Mouse (Mus musculus): ENCODE data around the gene Mymk.

Gene Mymk

DNA sequence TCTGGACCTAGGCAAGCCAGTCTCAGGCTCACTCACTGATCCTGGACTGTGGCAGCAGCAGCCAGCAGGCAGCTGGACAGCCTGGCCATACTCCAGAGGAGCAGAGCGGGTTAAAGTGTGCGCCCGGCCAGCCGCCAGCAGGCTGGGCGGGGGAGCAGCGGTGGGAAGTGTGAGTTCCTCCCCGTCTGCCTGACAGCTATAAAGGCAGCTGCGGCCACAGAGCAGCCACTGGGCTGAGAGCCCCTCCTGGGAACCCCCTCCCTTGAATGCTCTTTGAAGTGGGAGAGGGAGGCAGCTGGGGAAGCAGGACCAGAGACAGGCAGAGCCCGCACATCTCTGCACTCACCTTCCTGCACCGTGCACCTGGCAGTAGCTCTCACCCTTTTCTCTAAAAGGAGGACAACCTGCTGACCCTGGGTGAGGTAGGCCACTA is 7.2 kb upstream of the Mymk start, which contains the start of gene Adamtsl2:
Gene Adamtsl2 (plus strand): TSS at position 228 of the 433 bp plus-strand sequence.
- peak; percentile 49 for DNase-seq (ENCODE audit: low read depth, low spot score)

DNA sequence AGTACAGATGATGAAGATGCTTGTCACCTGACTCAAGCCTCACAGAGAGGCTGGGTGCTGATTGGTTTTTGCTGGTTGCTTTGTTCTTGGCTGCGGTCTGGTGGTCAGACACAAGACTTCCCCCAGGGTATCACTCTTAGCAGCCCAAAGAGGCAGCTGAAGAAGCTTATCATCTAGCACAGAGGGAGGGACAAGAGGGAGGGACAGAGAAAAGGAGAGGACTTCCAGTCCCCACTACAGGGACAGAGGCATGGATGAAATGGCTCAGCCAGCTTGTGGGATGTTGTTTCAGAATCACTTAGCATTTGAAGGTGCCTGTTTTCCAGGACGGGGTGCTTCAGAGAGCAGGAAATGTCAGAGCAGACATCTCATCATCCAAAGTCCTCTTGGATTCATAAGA is 6.3 kb upstream of the Mymk start:
- DNase-seq (ENCODE audit: low read depth, low spot score), result no peak

DNA sequence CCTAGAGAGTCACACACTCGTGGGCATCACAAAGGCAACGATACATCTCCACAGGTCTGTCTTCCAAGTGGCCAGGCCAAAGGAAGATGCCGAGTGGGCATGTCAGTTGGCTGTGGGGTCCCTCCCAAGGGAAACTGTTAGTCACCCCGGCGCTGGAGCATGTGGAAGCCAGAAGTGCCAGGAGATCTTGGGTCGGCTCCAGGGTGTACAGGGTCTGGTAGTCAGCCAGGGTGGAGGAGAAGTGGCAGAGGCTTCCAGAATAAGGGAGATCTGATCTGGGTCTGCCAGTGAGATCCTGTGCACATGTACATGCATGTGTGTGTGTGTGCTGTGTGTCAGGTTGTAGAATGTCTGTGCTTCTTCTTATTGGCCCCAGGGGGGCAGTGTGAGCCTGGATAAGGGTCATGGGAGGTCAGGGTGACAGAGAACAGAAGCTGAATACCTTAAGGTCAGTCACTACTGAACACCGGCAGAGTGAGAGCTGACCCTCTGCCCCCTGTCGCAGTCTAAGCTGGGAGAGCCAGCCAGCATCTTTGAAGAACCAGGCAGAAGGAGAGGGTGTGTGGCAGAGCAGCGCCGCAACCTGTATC is 5.8 kb upstream of the Mymk start:
- no peak for DNase-seq (ENCODE audit: low read depth, low spot score)

DNA sequence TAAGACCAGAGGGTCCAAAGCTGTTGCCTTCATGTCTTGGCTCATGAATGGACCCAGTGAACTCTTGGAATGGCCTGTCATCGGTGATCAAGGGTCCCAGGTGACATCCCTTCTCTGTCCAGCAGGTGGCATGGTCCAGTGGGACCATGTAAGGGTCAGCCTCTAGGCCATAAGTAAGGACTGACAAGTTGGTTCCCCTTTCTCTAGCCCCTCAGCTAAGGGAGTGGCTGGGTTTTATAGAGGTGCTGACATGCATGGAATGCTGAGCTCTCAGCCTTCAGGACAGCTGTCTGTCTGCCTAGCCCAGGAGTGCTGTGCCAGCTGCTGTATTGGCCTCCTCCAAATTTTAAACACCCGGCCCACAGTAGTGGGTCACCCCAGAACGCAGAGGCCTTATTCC is 3.5 kb upstream of the Mymk start:
- no peak for DNase-seq (ENCODE audit: low read depth, low spot score)

DNA sequence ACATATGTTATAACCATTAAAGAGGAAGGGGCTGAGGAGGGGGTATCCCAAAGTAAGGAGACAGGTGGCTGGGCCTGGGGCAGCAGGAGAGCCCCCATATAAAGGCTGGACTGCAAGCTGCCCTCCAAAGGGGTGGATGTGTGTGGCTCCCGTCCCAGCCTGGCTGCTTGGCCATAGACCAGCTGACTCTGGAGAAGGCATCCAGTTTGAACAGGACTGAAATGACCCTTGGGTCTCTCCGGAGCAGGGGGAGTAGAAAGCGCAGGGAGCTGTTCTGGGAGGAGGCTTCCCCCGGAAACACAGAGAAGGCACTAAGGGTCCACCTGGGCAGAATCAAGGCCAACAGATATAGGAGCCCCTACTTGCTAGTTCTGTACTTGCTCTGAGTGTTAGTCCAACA is 2.8 kb upstream of the Mymk start:
- no peak for DNase-seq (ENCODE audit: low read depth, low spot score)

DNA sequence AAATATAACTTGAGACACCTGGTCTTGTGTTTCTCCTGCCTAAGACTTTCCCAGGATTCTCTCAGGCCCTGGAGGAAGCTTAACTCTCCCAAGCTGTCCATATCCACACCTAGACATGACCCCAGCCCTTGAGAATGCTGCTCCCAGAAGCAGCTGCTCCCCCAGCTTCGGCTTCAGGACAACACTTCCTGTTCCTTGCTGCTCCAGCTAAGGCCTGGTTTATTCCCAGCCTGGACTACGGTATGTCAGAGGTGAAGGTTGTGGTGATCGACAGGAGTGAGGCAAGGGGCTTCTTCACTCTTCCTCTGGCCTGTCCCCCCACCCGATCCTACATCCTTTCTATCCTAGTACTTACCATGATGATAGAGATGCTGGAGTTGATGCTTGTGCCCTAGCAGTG is 1.4 kb upstream of the Mymk start:
- DNase-seq (ENCODE audit: low read depth, low spot score), result no peak

DNA sequence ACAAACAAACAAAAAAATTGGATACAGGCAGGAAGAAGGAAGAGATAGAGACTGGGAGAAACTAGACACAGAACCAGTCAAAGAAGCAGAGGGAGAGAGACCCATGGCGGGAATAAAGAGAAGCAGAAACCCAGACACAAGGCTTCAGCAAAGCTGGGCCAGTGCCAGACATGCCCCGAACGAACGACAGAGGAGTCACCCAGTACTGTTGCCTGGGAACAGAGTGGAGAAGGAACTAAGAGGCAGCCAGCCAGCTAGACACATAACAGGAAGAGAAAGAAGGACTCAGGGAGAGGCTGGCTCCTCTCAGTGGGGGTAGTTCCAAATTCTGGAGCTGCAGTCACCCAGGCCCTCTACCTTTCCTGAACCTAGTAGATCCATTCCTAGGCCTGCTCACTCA is 842 bp downstream of the Mymk start:
- no peak for DNase-seq (ENCODE audit: low read depth, low spot score)

DNA sequence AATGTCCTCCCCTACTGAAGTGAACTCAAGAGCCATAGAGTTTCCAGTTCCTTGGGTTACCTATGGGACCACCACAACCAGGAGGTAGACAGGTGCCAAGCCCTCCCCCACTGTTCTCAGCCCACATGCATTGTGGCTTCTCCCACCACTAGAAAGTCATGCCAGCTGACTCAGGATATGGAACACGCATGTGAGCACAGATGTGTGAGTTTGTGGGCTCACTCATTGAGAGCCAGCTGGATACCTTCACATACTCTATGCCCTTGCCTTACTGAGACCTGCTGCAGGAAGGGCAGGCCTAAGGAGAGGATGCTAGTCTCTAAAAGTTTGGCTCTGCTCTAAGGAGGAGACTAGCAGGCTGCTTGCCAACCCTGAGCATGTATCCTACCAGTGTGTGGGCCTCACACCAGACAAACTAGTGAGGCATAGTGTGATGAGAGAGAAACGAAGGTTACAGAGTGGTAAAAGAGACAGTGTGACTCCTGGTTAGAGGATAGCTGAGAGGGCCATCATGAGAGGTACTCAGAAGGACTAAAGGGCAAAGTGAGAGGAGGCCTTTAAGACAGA is 1.6 kb downstream of the Mymk start:
- no peak for DNase-seq (ENCODE audit: low read depth, low spot score)

DNA sequence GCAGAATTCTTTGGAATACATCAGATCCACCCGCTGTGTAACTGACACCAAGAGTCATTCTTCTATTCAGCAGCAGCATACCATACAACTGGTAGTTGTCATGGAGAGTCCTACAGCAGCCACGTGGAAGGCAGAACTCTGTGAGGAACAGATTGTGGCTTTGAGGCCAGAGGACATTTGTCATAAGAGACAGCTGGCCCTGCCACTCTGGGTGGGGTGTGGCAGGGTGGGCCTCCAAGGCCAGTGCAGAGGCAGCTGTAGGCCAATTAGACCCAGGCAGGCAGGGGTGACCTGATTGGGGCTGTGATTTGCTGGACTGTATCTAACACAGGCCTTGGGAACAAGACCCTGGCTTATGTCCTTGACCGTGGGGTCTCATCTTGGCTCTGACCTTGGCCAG is 2.3 kb downstream of the Mymk start:
- DNase-seq (ENCODE audit: low read depth, low spot score), result no peak

DNA sequence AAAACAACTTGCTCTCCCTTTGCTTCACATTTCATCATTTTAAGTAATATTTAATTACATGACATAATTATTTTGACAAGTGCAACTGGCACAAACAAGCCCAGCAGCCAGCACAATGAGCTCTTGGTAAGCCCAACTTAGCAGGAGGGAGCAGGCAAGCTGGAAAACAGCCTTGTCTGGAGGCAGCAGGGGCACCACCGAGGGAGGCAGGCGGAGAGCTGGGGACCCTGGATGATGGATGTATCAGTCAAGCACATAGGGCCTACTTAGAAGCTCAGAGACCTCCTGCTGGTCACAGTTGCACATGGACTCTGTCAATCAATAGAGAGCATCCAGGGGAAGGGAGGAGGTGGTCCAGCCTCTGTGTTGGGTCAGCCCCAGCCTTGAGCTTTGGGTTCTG is 4.0 kb downstream of the Mymk start:
- no peak for DNase-seq (ENCODE audit: low read depth, low spot score)

DNA sequence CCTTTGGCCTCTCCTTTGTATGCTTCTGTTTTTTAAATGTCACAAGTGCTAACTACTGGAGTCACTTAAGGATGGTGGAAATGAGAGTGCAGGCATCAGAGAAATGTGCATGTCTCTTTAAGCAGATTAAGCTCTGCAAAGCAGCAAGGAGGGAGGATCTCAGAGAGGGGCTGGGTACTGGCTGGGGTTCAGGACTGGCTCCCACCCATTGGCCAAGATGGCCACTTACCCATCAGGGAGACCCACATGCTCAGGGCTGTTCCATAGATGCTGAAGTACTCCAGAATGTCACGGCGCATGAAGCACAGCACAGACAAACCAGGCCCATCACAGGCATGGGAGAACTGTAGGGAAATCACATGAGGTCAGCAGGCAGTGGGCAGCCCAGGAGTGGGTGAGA is 4.9 kb downstream of the Mymk start:
- no peak for DNase-seq (ENCODE audit: low read depth, low spot score)

DNA sequence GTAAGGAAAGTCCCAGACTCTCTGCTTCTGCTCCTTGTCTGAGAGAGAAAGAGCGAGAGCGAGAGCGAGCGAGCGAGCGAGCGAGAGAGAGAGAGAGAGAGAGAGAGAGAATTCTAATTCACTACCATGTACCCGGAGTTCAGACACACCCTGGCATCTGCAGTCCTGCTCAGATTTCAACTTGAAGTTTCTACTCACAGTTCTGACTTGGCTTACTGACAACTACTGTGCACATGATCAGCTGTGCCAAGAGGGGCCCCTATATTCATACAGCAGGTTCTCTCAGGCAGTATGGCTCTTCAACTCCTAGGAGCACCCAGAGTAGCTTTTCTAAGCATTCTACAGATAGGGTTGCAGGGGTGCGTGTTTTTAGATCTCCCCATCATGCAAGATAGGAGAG is 12.8 kb downstream of the Mymk start:
- DNase-seq (ENCODE audit: low read depth, low spot score), result no peak

DNA sequence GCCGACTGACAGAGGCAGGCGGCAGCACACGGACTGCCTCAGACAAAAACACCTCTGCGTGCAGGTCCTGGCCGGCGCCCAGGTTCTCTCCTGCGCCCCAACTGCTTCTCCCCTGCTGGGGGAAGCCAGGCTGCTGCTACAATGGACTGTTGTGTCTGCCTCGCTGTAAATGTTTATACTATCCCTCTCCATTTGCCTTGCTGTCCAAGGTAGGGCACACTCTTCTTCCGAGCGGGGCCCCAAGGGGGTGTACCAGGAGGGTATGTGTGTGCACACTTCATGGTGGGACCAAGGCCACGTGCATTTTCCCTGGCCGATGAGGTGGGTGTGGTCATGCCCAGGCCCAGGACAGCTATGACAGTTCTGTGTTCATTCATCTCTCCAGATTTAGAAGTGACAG is 13.2 kb downstream of the Mymk start:
- DNase-seq (ENCODE audit: low read depth, low spot score), result no peak

DNA sequence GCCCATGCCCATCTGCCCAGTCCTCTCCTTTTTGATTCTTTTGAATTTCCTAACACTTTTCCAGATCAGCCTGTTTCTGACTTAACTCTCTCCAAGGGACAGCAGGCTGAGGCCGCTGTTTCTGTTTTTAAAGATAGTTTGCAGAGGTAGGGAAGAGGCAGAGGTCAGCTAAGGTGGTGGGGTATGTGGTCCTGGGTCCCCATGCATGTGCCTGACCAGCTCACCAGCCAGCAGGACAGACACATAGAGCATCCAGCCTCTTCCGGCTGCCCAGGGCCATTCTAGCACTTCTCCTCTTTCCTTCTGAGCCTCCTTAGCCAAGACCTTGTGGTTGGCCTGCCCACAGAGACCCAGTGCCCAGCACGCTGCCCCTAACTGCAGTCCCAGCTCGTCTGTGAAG is 13.7 kb downstream of the Mymk start:
- no peak for DNase-seq (ENCODE audit: low read depth, low spot score)

DNA sequence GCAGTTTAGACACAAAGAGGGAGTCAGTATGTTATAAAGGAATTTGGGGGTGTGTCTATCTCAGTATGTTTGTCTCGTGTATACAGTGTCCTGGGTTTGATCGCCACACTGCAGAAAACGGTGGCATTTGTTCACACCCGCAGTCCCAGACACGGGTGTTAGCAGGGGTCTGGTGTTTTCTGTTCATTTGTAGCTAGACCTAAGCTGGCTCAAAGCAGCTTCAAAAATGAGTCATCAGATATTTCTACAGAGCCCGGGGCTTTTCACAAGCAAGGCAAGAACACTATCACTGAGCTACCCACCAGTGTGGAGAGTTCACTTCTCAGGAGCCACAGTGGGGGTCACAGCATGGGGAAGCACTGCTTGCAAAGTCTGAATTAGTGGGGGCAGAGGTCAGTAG is 22.6 kb downstream of the Mymk start:
- DNase-seq (ENCODE audit: low read depth, low spot score), result no peak

DNA sequence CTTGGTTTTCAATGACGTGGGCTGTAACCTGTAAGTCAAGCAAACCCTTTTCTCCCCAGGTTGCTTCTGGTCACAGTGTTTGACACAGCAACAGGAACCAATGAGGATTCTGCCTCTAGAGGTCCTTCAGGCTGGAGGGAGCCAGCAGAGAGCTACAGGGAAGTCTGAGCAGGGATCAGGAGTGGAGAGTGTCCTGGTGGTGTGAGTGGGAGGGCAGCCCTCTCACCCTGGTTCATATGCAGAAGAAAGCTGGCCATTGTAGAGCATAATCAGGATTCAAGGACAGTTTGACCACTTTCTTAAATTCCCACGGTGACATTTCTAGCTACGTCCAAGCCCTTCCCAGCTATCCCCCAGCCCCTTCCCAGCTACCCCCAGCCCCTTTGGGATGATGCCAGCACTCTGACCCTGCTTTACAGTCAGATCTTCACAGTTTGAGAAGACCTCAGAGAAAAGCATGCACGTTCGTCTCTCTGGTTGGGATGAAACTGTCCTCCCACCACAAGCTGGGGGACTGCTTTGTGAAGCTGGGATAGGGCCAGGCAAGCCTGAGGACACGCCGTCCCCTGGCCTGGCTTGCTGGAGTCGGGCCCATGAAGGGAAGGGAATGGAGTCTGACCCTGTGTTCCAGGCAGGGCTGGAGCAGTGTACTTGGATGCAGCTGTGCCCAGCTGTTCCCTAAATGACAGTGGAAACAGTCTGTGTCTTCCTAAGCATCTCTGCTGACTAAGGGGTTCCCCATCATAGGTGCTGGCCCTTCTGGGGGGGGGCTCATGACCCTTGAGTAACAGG is 25.8 kb downstream of the Mymk start:
- no peak for DNase-seq (ENCODE audit: low read depth, low spot score)

DNA sequence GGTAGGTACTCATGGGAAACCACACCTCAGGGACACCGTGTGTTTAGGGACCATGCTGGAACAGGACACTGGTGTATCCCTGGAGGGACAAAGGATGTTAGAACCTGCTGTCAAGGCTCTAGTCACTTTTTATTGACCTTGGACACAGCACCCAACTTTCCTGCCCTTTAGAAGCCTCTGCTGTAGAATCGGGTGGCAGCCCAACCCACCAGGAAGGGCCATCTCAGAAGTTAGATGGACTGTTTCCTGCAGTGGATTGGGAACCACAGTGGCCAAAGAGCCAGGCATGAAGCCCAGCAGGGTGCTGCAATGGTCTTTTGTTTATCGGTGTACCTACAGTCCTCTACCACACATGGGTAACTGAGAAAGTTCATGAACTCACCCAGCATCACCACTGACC is 27.3 kb downstream of the Mymk start:
- no peak for DNase-seq (ENCODE audit: low read depth, low spot score)

DNA sequence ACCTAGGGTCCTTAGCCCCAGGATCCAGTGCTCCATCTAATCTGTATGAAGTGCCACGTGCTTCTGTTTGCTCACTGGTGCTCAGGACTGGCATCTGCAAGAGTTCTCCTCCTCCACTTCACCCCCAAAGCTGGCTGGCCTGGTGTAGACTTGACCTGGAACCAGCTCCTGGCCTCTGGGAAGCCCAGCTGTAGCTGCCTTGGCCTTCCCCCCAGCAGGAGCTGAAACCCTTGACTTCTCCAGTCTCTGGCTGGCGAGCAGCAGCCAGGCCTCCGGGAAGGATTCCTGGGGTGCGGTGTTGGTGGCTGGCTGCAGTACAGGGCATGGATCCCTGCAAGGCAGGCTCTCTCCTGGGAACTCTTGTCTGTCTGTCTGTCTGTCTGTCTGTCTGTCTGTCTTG is 27.8 kb downstream of the Mymk start:
- DNase-seq (ENCODE audit: low read depth, low spot score), result no peak

DNA sequence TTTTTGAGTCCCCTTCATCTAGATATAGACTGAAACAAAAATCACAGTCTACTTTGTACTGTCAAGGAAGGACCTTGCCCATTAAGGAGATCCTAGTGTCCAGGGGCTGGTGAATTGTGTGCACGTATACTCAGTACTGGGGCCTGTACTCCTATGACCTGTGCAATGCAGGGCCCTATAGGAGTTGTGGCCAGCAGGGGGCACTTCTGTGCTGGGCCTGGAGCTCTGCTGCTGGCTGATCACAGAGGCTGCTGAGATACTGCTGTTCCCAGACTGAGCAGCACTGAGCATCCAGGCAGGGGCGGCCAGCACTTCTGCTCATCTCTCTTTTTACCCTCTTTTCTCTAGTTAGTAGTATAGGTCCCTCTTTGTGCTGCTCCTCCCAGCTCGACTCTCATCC is 28.5 kb downstream of the Mymk start:
- peak; percentile 79 for DNase-seq (ENCODE audit: low read depth, low spot score)

DNA sequence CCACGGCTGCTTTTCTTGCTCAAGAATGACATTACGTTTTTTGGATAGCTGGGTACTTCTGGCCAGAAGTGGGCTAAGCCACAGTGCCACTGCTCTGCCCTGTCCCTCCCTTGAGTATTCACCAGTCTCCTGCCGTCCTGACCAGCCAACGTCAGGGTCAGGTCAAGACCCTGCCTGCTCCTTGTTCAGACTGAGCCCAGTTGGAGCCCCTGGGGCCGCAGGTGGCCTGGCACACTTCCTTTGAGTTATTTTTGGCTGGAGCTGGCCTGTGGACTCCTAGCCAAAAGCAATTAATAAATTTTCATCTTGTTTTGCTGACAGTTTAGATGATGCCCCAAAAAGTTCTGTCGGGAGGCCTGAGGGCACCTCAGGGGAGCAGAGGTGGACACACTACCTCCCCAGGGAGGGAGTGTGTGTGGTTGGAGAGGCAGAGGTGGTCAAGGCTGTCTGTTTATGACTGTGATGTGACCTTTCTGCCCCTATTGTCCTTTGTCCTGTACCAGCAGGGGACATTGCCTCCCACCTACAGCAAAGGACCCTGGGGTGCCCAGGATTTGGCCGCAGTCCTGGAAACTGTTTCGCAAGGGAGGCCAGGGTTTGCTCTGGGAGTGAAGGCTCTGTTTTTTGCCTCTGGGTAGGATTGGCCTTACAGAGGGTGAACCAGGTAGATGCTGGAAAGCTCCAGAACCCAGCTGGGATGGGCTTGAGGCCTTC is 29.7 kb downstream of the Mymk start:
- DNase-seq (ENCODE audit: low read depth, low spot score), result no peak

DNA sequence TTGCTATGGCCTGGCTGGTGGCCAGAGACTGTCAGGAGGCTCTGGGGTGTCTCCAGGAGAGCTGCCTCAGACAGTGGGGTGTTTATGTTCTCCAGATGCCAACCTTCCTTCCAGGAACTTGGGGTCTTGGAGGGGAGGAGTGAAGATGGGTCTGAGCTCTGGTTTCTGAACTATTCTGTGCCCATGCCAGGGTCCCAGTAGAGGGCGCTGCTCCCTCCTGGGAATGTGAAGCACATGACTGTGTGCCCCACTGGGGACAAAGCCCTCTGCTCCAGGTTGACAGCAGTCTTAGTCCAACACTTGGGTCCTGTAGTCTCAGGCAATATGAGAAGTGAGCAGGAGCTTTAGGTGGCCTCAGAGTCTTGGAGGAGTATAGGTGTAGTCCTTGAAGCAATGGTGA is 32.7 kb downstream of the Mymk start:
- DNase-seq (ENCODE audit: low read depth, low spot score), result no peak

DNA sequence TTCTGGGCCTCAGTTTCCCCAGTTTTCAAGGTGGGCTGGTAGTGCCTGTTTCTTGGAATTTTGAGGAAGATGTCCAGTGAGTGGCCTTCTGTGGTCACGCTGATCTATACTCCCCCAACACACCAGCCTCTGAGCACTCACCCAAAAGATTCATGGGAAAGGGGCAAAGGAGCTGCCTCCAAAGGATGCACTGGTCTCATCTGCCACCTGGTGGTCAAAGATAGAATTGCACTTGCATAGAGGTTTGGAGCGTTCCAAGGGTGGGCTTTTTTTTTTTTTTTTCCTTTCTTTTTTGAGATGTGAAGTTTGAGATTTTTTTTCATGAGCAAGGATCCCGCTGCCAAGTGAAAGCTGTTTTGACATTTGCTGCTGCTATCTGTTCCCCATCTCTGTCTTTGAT is 33.4 kb downstream of the Mymk start:
- peak; percentile 81 for DNase-seq (ENCODE audit: low read depth, low spot score)

DNA sequence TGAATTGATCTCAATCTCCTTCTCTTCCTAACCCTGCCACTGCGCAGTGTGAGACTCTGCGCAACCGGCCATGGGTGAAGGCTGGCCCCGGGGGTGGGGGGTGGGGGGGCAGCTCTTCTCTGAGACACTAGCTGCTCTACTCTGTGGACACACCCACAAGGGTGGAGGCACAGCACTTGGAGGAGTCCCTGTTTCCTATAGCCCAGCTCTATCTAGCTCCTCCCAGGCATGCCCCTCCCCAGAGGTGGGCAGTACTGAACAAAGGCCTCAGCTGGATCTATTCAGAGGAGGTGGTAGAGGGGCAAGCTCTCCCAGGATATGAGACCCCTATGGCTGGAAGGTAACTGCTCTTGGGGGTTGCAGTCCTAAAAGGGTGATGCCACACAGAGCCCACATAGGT is 35.0 kb downstream of the Mymk start:
- DNase-seq (ENCODE audit: low read depth, low spot score), result no peak

All from embryo, embryonic 11.5 days (tissue).